9 mouse cellular contexts compared by ENCODE assay signal in the genomic region with DNA sequence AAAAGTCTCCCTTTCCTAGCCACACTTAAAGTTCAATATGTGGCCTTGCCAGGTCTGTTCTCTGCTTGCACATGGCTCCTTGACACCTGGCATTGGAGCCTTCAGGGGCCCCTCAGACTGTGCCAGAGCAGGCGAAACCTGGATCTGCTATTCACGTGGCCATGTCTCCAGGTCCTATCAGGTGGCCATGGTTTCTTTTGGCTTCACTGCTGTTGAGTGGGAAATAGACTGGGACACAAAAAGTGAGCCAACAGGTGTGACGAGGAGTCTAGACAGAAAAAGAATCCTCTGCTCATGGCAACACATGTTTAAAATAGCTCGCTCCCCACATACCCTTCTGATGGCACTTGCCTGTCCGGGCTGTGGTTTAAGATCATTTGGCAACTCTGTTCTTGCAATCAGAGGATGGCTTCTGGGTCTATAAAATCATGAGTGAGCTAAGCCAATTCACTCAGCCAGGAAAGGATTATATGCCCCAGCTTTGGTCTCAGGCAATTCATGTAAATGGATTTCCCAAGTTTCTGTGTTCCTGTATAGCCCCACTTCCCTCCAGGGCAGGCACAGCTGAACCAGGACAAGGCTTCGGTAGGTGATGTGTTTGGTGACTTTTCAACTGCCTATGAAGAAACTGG.
"Had no signal": no experiment of that assay in that cellular context is flagged by ENCODE, and none has a peak within 500 bp of the region (broad histone marks: within the 10 kb centered on the region; RNA-seq: fewer than 3 reads in every experiment).

No protein-coding gene starts in this region.

- H3K36me3 ChIP-seq: limb, embryonic 15.5 days; liver, embryonic 13.5 days; midbrain, embryonic 12.5 days had no signal

- H3K4me1 ChIP-seq: limb, embryonic 15.5 days; liver, embryonic 13.5 days; midbrain, embryonic 12.5 days had no signal

- H3K9me3 ChIP-seq: limb, embryonic 15.5 days; liver, embryonic 13.5 days; midbrain, embryonic 12.5 days had no signal

- ATAC-seq: intestine, postnatal 0 days; midbrain, embryonic 16.5 days had no signal

- H3K4me3 ChIP-seq: limb, embryonic 15.5 days; liver, embryonic 13.5 days; midbrain, embryonic 12.5 days had no signal

- H3K9ac ChIP-seq: limb, embryonic 15.5 days; liver, embryonic 13.5 days; midbrain, embryonic 12.5 days had no signal

- H3K27ac ChIP-seq: kidney, postnatal 0 days; limb, embryonic 15.5 days; liver, embryonic 13.5 days; midbrain, embryonic 12.5 days had no signal

- H3K4me2 ChIP-seq: limb, embryonic 15.5 days; liver, embryonic 13.5 days; midbrain, embryonic 12.5 days had no signal

- H3K27me3 ChIP-seq: limb, embryonic 15.5 days; liver, embryonic 13.5 days; midbrain, embryonic 12.5 days had no signal

- DNase-seq: left cerebral cortex, postnatal 4 days; liver, embryonic 13.5 days; lung, adult 18-20 months; right cerebral cortex, postnatal 14 days had no signal
